Mouse (Mus musculus) midbrain, embryonic 16.5 days (tissue): ENCODE results near the gene Yod1. TPM values are rescaled to one million over a fixed set of nuclear protein-coding genes. Genes with fewer than 3 reads are reported as not detected.

Experiments used
- ATAC-seq: fragments of 200-750 bp; cut with Nextera tagmentation; 2 replicates; pipeline ENCODE4 v1.8.0; 2017; ENCODE audit warnings: moderate TSS enrichment
- H3K27ac ChIP-seq: fragments of 300-500 bp; sonication (generic); 2 replicates; pipeline ENCODE4 v1.5.1; 2014; ENCODE audit warnings: mild to moderate bottlenecking, low read length, mixed read lengths
- H3K27me3 ChIP-seq: fragments of 300-500 bp; sonication (generic); 2 replicates; pipeline ENCODE4 v1.6.1; 2014; ENCODE audit warnings: low read depth, low read length, mixed read lengths; ENCODE audit not compliant: control insufficient read depth, insufficient read depth
- H3K36me3 ChIP-seq: fragments of 300-500 bp; sonication (generic); 2 replicates; pipeline ENCODE4 v1.6.1; 2014; ENCODE audit warnings: mild to moderate bottlenecking, low read length, moderate library complexity, mixed read lengths; ENCODE audit not compliant: control insufficient read depth, insufficient read depth
- H3K4me1 ChIP-seq: fragments of 300-500 bp; sonication (generic); 2 replicates; pipeline ENCODE4 v1.6.1; 2014; ENCODE audit warnings: mild to moderate bottlenecking, low read length, mixed read lengths; ENCODE audit not compliant: control insufficient read depth, insufficient read depth
- H3K4me2 ChIP-seq: fragments of 300-500 bp; sonication (generic); 2 replicates; pipeline ENCODE4 v1.6.1; 2014; ENCODE audit warnings: mild to moderate bottlenecking, low read length, mixed read lengths
- H3K4me3 ChIP-seq: fragments of 300-500 bp; sonication (generic); 2 replicates; pipeline ENCODE4 v1.5.1; 2014; ENCODE audit warnings: low read depth, mild to moderate bottlenecking, low read length, moderate library complexity, mixed read lengths
- H3K9ac ChIP-seq: fragments of 300-500 bp; sonication (generic); 2 replicates; pipeline ENCODE4 v1.6.1; 2014; ENCODE audit warnings: low read depth, low read length, mixed read lengths
- H3K9me3 ChIP-seq: fragments of 300-500 bp; sonication (generic); replicated peaks from 2 replicates; pipeline ENCODE4 v1.6.1; 2014; ENCODE audit warnings: mild to moderate bottlenecking, low read length, mixed read lengths; ENCODE audit not compliant: control insufficient read depth, poor library complexity, severe bottlenecking
- WGBS: fragments of 180-500 bp; shearing (Covaris S2); extraction: QIAGEN DNeasy Blood & Tissue Kit; methylation state at CpG from one replicate; pipeline ENCODE4 v1.1.7; 2014; 5-methylcytosine and 5-hydroxymethylcytosine counted together
- polyA plus RNA-seq: library from polyadenylated mRNA; unstranded; fragments of >200 nt; fragmentation: Nextera tagmentation; extraction: Ambion mirVana; gene quantifications from 2 replicates; pipeline ENCODE4 v1.2.1, GENCODE M21; 2015

The Yod1 gene
- polyA plus RNA-seq, 1 experiment from 2014 or later: 15.3 TPM

DNA sequence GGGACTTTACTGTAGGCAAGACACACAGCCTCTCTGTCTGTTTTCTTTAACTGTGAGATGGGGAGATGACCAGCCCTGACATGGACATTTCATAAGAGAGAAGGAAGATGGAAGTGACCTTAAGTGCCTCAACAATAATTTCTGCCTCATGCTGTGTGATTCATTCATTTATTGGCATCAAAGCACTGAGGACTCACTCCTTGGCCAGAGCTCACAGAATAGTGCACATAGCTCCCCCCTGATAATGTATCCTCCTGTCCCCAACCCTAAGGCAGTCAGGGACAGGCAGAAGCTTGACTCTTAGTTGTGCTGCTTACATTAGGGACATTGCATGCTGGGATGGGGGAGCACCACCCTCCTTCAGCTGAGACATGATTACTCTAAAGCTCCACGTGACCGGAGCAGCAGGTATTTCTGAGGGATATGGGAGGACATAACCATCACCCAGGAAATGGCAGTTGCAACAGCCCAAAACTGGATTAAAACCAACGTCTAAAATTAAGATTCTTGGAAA, 53.9 kb downstream of the Yod1 start:
- WGBS: 77% methylated on average over 3 of the region's 3 CpGs

More for the DNA sequence above, 53.9 kb downstream of the Yod1 start:
- Histone ChIP-seq H3K4me1 (no peaks in the 10 kb centered on the region), H3K4me3 (no peak overlapping the region), H3K9me3 (no peaks in the 10 kb centered on the region), H3K27me3 (no peaks in the 10 kb centered on the region), H3K9ac (no peak overlapping the region), H3K36me3 (no peaks in the 10 kb centered on the region), H3K27ac (no peak overlapping the region), H3K4me2 (no peak overlapping the region)
- ATAC-seq: no peak

Other genes with a start within 250 kb of the Yod1 start
- gene Zp3r, start 87.7 kb upstream of the Yod1 start, polyA plus RNA-seq: not detected in 2 replicates
- gene C4bp, start 55.7 kb upstream of the Yod1 start, polyA plus RNA-seq: 0.05 TPM in 1 of 2 replicates, not detected in the other
- not detected in 2 replicates for gene Gm29427, start 1.5 kb upstream of the Yod1 start, polyA plus RNA-seq
- 24.1 and 26.6 TPM in 2 replicates for gene Pfkfb2, start 11.9 kb downstream of the Yod1 start, polyA plus RNA-seq
- 0.09 and 0.38 TPM in 2 replicates for gene AA986860, start 14.6 kb downstream of the Yod1 start, polyA plus RNA-seq
- gene Fcamr, start 83.6 kb downstream of the Yod1 start, polyA plus RNA-seq: not detected in 2 replicates
- gene Pigr, start 109.4 kb downstream of the Yod1 start, polyA plus RNA-seq: not detected in 2 replicates
- 0.42 and 0.74 TPM in 2 replicates for gene Fcmr, start 148.3 kb downstream of the Yod1 start, polyA plus RNA-seq
- gene Il24, start 170.1 kb downstream of the Yod1 start, polyA plus RNA-seq: not detected in 2 replicates
- not detected in 2 replicates for gene Il20, start 194.1 kb downstream of the Yod1 start, polyA plus RNA-seq
- not detected in 2 replicates for gene Il19, start 222.8 kb downstream of the Yod1 start, polyA plus RNA-seq